Mouse (Mus musculus) adrenal gland, adult (tissue): ENCODE measurements around the gene Nthl1.

Experiments used
- DNase-seq, 2 experiments: peaks; one replicate each; pipeline ENCODE4 v3.0.0; 2022 to 2023; ENCODE audit warnings: low spot score in 1 of 2; ENCODE audit not compliant: inconsistent age in 2 of 2

Nthl1 gene

GRCm38 (mm10) chr17:24632167-24632812 lies at the start of gene Nthl1, which contains the start of gene Tsc2:
Gene Nthl1 (plus strand): TSS chr17:24632680.
Gene Tsc2 (minus strand): TSS chr17:24632630.
- peak; percentile 87 to 95 for DNase-seq

DNA sequence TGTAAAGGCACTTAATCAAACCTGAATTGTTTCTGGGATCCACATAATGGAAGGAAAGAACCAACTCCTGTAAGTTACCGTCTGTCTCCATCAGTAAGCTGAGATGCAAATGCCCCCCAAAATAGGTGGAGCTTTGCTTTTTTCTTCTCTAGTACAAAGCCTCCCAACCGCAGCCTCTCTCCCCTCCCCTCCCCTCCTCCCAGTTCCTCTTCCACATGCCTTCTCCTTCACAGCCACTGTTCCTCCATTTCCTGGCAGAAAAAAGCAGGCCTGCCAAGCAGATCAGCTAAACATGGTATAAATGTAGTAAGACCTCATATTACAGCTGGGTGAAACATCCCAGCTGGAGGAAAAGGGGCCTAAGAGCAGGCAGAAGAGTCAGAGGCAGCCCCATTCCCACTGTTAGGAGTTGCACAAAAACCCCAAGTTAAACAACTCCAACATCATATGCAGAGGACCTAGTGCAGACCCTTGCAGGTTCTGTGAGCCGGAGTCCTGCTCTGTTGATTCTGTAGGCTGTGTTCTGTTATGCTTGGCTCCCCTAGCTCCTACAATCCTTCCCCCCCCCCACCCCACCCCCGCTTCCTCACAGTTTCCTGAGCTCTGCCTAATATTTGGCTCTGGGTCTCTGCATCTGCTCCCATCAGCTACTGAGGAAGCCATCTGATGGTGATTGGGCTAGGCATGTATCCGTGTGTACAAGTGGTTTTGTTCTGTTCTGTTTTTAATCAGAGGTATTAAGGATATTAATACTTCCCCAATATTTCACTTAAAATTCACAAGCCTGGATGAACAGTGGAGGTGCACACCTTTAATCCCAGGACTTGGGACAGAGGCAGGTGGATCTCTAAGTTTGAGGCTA lies 48.6 kb upstream of the Nthl1 start:
- DNase-seq: no peak

DNA sequence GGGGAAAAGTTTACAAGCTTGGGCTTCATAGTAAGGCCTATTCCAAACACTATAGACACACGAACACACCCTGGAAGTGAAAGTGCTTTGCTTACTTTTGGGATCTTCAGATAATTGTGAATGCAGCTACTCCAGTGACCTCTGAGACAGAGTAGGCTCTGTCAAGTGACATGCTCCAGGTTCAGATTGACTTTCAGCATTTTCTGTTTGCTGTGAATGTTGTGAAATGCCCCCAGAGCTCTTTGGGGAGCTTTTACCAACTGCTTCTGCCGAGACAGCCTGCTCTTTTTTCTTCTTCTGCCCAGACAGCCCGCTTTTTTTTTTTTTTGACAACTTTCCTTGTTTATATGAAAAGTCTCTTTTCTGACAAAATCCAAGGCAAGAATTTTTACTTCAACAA lies 48.0 kb upstream of the Nthl1 start:
- no peak for DNase-seq

GRCm38 (mm10) chr17:24586532-24586931 lies 45.9 kb upstream of the Nthl1 start:
- no peak for DNase-seq

DNA sequence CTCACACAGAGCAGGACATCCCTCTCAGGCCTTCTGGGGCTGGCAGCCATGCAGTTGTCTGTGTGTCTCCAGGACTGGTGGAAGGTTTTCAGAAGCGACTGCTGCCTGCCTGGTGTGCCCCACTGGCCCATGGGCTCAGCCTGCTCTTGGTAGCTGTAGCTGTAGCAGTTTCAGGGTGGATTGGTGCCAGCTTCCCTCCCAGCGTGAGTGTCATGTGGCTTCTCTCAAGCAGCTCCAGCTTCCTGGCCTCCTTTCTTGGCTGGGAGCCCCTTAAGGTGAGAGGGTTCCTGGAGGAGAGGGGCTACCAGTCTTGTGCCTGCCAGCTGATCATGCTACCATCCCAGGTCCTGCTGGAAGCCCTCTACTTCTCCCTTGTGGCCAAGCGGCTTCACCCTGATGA lies 41.5 kb upstream of the Nthl1 start:
- no peak for DNase-seq

DNA sequence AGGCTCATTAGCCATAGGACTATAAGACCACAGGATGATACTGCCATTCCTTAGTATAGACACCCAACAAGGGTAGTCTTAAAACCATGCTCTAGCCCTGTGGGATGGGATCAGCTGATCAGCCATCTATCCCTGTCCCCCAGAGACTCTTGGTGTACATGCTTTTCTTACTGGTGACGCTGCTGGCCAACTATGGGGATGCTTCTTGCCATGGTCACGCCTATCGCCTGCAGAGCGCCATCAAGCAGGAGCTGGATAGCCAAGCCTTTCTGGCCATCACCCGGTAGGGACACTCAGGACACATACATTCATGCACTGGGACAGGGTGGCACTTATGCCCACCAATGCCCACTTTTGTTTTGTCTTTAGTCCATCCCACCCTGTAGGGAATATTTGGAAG lies 40.8 kb upstream of the Nthl1 start:
- DNase-seq: no peak

GRCm38 (mm10) chr17:24593248-24593647 lies 39.2 kb upstream of the Nthl1 start:
- no peak for DNase-seq

- no peak for DNase-seq
These were observed 38.2 kb upstream of the Nthl1 start for GRCm38 (mm10) chr17:24593992-24594890.

- peak; percentile 29 to 52 for DNase-seq
These were observed 37.1 kb upstream of the Nthl1 start for GRCm38 (mm10) chr17:24595126-24596072.

GRCm38 (mm10) chr17:24596073-24596466 lies 36.4 kb upstream of the Nthl1 start:
- no peak for DNase-seq

GRCm38 (mm10) chr17:24596471-24597183 lies 35.9 kb upstream of the Nthl1 start:
- no peak for DNase-seq

DNA sequence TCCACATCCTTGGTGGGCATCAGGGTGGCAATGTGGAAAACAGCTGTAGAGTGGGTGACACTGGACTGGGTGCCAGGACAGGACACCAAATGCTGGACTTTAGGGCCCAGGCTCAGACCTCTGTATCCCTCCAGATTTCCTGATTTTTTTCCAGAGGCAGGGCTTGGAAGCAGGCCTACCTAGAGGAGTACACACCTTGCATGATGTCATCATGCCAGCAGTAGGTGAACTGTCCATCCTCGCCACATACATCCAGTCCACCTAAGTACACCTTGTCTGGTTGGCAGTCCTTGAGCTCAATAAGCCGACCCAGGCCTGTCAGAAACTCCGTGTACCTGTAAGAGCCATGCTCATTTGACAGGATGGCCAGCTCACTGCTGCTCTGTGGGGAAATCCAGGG lies 34.5 kb upstream of the Nthl1 start:
- no peak for DNase-seq

- no peak for DNase-seq
These were observed 32.0 kb upstream of the Nthl1 start for GRCm38 (mm10) chr17:24600502-24600901.

- no peak for DNase-seq
These were observed 28.5 kb upstream of the Nthl1 start for GRCm38 (mm10) chr17:24603961-24604360.

DNA sequence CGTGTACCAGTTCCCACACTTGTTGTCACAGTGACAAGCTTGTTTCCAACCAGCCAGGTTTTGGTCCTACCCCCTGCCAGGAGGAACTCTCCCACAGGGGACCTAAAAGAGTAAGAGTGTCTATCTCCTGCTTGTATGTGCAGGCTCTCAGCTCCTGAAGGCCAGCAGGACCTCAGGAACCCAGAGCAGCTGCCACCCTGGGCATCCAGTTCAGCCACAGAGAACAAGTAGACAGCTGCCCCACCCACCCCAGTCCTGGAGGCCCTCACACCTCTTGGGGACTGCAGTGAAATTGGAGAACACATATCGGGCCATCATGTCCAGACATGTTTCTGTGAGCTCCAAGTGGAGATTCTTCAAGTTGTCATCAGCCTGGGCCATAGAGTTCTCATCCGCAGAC lies 27.9 kb upstream of the Nthl1 start:
- DNase-seq: no peak

DNA sequence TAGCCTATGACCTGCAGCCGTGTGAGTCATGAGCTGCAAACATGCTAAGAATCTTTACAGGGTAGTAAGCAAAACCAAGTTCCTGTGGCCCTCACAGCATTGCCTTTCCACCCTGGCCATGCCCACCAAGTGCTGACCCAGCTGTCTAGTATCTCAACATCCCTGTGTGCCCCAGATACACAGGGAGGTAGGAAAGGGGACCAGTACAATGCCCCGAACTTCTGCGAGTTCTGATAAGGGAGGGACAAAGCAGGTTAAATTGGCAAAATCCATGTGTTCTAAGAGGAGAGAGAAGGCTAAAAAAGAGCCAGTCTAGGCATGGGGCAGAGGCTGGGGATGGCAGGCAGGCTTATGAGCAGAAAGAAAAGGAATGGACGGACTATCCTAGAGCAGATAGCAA lies 24.1 kb upstream of the Nthl1 start:
- no peak for DNase-seq

DNA sequence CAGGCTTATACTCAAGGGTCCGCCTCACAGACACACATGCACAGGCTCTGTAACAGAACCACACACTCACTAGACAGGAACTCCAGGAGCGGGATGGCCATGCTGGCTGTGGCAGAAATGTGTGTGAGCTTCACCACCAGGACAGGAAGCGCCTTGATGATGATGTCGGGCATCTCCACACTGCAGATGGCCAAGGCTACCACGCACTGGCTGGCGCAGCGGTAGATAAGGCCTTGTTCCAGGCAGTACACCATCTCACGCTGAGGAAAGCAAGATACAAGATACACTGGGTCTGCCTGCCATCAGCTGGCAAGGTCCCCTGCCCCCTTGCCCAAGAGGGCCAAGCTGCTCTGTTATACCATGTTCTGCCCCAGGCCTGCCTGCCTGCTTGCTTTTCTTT lies 23.6 kb upstream of the Nthl1 start:
- DNase-seq: no peak

GRCm38 (mm10) chr17:24610711-24611110 lies 21.8 kb upstream of the Nthl1 start:
- DNase-seq: no peak

- DNase-seq: peak in 1 of 2 experiments; percentile 43
These were observed 14.8 kb upstream of the Nthl1 start for GRCm38 (mm10) chr17:24617561-24618194.
